Mouse (Mus musculus): ENCODE measurements around the gene Gm20075.
A peak's percentile ranks its signal among the peaks of the same experiment; 100 is the strongest.
"Not testable (repeated sequence)": the region's sequence is repeated elsewhere in the genome, so short reads cannot be mapped to it uniquely, and the experiment has no call there.

Gm20075 gene

GRCm38 (mm10) chr13:96081276-96081675 is at the start of gene Gm20075:
Gm20075 (minus strand) TSS chr13:96081376.
- DNase-seq: not testable (repeated sequence)

- DNase-seq: no peak
Measured at GRCm38 (mm10) chr13:96129081-96129480, 47.9 kb upstream of the Gm20075 start.

DNA sequence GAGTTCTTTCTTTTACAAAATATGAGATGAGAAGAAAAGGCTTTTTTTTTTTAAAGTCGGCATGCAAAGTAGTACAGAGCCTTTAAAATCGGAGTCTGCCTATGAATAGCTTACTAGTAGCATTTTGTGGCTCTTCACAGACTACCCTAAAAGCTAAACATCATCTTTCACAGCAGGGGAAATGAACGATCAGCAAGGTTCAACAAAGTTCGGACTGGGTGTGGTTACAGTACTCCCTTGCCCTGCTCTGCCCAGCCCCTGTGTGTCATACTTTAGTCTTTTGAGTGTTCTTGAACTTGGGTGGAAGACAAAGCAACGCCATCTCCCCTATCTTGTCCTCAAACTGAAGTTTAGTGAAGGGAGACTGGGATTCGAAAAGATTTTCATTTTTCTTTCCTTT is 45.5 kb upstream of the Gm20075 start:
- DNase-seq: no peak

DNA sequence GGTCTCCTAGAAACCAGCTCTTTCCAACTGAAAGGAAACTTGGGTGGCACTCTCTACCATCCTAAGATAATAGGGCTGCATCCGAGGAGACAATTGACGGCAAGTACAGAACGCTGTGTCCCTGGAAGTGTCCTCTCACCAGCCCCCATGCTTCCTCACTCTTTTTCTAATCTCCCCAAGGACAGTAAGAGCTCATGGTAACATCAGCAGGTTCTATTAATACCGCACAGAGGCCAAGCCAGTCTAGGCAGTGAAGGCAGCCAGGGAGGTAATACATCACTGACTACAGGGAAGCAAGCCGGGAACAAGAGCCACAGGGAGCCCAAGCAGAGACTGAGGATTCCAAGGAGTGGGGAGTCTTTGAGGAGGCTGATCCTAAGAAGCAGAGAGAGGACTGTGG is 43.8 kb upstream of the Gm20075 start:
- no peak for DNase-seq

DNA sequence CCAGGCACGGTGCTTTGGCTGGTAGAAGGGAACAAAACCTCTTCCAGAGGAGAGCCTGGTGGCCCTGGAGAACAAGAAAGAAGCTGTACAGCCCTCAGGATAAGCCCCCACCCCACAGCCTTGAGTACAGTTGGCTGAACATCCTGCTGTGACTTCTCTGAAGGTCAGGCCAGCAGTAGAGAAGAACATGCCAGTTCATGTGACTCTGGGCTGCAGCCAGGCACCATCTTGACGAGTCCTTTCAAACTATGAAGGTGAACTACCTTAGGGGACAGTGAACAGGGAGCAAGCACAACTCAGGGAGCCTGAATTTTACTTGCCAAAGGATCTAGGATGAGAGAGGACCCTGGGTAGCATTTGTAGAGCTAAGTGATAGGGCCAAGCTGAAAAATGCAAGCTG is 31.5 kb upstream of the Gm20075 start:
- DNase-seq: no peak

DNA sequence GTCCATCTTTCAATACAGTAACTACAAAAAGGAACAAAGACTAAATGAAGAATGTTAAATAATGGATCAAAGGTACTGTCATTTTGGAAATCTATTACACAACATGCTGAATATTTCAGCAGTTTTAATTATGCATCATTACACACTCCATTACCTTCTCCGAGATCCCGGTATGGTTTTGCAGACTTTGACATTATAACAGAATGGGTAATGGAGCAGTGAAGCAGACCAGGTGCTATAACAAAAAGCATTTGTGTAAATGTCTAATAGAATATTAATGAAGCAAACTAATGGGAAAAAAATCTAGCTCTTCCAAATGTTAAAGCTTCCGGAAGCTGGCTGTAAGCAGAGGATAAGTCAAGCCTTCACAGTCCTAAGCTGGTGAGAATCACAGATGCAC is 29.6 kb upstream of the Gm20075 start:
- no peak for DNase-seq

DNA sequence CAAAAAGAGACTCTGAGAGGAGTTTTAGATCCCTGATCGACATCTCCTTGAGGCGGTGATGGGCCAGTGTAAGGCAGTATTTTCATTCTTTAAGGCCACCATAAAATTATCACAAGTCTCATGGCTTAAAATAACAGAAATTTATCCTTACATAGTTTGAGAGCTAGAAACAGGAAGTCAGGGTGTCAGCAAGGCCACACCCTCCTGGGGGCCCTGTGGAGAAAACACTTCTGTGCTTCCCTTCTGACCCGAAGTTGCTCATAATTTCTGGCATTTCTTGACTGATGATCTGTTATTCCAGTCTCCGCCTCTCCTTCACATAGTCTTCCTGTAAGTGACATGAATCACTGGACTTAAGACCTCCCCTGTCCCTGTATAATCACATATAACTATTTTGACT is 25.2 kb upstream of the Gm20075 start:
- DNase-seq: no peak

DNA sequence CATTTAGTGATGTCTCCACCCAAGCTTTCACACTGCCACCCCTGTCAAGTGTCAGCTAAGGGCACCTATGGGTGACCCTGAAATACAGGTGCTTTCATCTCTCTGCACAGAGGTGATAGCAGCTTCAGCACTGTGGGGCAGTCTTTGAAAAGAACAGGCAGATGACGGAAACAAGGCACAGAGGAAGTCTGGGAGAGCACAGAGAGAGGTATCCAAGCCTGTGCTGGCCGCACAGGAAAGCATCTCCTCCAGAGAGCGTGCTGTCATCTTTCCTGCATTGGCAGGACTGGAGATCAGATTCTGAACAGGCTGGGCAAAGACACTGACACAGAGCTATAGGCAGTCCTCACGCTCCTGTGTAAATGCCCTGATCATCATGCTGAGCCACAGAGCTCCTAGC is 9.8 kb upstream of the Gm20075 start:
- DNase-seq: no peak

GRCm38 (mm10) chr13:96085581-96086302 is 4.6 kb upstream of the Gm20075 start:
- no peak for DNase-seq

GRCm38 (mm10) chr13:96081754-96082153 is 578 bp upstream of the Gm20075 start, which contains the start of gene Gm17190:
Gm17190 (plus strand) TSS chr13:96082054.
- DNase-seq: not testable (repeated sequence)

GRCm38 (mm10) chr13:96073555-96073954 is 7.6 kb downstream of the Gm20075 start:
- DNase-seq: no peak

- no peak for DNase-seq
Measured at GRCm38 (mm10) chr13:96052755-96053154, 28.4 kb downstream of the Gm20075 start.

DNA sequence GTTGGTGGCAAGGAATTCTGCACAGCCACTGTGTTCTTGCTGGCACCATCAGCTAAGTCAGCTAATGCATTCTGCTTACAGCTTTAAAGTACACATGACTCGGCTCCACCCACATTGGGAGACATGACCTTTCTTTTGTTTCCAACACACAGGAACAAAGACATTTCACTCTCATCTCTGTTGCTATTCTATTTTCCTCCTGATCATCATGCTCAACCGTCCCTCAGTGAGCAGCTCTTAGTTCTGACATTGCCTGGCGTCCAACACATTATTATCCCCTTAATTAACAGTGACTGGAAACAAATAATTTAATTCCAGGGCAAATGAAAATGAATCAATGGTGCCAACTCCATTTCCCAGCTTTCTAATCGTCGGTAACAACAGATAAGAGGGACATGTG is 35.8 kb downstream of the Gm20075 start:
- DNase-seq: no peak

- no peak for DNase-seq
Measured at GRCm38 (mm10) chr13:96040275-96041042, 40.7 kb downstream of the Gm20075 start.

DNA sequence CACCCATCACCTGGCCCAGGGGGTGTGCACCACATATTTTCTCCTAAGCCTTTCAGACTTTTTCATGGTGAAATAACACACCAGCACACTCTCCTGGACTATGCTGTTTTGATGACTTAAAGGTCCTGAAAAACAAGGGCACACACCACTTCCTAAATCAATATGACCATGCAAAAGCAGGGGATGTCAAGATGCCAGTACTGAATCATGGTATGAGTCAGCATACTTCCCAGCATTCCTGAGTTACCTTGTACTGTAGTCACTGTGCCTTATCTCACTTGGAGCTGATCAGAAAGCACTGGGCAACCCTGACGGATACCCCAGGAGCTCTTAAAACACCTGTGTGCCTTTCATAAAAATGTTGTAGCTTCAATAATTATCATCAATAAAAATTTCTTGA is 41.6 kb downstream of the Gm20075 start:
- no peak for DNase-seq

GRCm38 (mm10) chr13:96030368-96031223 is 50.6 kb downstream of the Gm20075 start:
- peak; percentile 13 for DNase-seq
